Mouse (Mus musculus) heart, embryonic 15.5 days (tissue): ENCODE data around the gene A4galt. TPM values are rescaled to one million over a fixed set of nuclear protein-coding genes. Genes with fewer than 3 reads are reported as not detected.

Experiments
- ATAC-seq: fragments of 200-750 bp; cut with Nextera tagmentation; replicated peaks from 2 replicates; pipeline ENCODE4 v1.8.0; 2017; ENCODE audit warnings: low read depth, moderate TSS enrichment; ENCODE audit not compliant: insufficient number of reproducible peaks, insufficient read depth, low FRiP score
- H3K27ac ChIP-seq: fragments of 300-500 bp; sonication (generic); 2 replicates; pipeline ENCODE4 v1.5.1; 2015; ENCODE audit warnings: mild to moderate bottlenecking, inconsistent platforms
- H3K27me3 ChIP-seq: fragments of 300-500 bp; sonication (generic); 2 replicates; pipeline ENCODE4 v1.6.1; 2015; ENCODE audit warnings: inconsistent platforms
- H3K36me3 ChIP-seq: fragments of 300-500 bp; sonication (generic); 2 replicates; pipeline ENCODE4 v1.6.1; 2015; ENCODE audit warnings: mild to moderate bottlenecking, inconsistent platforms
- H3K4me1 ChIP-seq: fragments of 300-500 bp; sonication (generic); replicated peaks from 2 replicates; pipeline ENCODE4 v1.6.1; 2015; ENCODE audit warnings: inconsistent platforms
- H3K4me2 ChIP-seq: fragments of 300-500 bp; sonication (generic); 2 replicates; pipeline ENCODE4 v1.6.1; 2015; ENCODE audit warnings: inconsistent platforms, mild to moderate bottlenecking, moderate library complexity
- H3K4me3 ChIP-seq: fragments of 300-500 bp; sonication (generic); 2 replicates; pipeline ENCODE4 v1.5.1; 2015; ENCODE audit warnings: mild to moderate bottlenecking, inconsistent platforms
- H3K9ac ChIP-seq: fragments of 300-500 bp; sonication (generic); 2 replicates; pipeline ENCODE4 v1.6.1; 2015; ENCODE audit warnings: mild to moderate bottlenecking, inconsistent platforms
- H3K9me3 ChIP-seq: fragments of 300-500 bp; sonication (generic); replicated peaks from 2 replicates; pipeline ENCODE4 v1.6.1; 2016; ENCODE audit warnings: inconsistent platforms
- WGBS: fragments of 180-500 bp; shearing (Covaris S2); methylation state at CpG from one replicate; pipeline ENCODE4 v1.1.7; 2015; ENCODE audit warnings: mixed read lengths; 5-methylcytosine and 5-hydroxymethylcytosine counted together
- polyA plus RNA-seq: library from polyadenylated mRNA; unstranded; fragments of >200 nt; fragmentation: Nextera tagmentation; extraction: Ambion mirVana; gene quantifications from 2 replicates; pipeline ENCODE4 v1.2.1, GENCODE M21; 2015

A4galt gene
- polyA plus RNA-seq, 1 experiment from 2014 or later = 1.3 TPM

GRCm38 (mm10) chr15:83244371-83244770 lies 7.2 kb downstream of the A4galt start:
- Histone ChIP-seq H3K27me3 (peaks cover 11% of the 10 kb centered on the region), H3K9ac (no peak overlapping the region), H3K36me3 (no peaks in the 10 kb centered on the region), H3K4me3 (no peak overlapping the region), H3K4me1 (no peaks in the 10 kb centered on the region), H3K27ac (no peak overlapping the region), H3K9me3 (no peaks in the 10 kb centered on the region), H3K4me2 (no peak overlapping the region)
- WGBS = 62% methylated on average over 3 of the region's 3 CpGs
- ATAC-seq = no peak

GRCm38 (mm10) chr15:83241961-83242680 lies 9.5 kb downstream of the A4galt start:
- 75% methylated on average over 4 of the region's 4 CpGs for WGBS
- Histone ChIP-seq H3K27me3 (peaks cover 6% of the 10 kb centered on the region; the same call in 1 of the 2 replicates), H3K27ac (no peak overlapping the region), H3K4me2 (no peak overlapping the region), H3K4me3 (no peak overlapping the region), H3K9ac (no peak overlapping the region), H3K9me3 (no peaks in the 10 kb centered on the region), H3K4me1 (no peaks in the 10 kb centered on the region), H3K36me3 (no peaks in the 10 kb centered on the region)
- ATAC-seq = no peak

- H3K27ac ChIP-seq = no peak overlapping the region
- H3K9ac ChIP-seq = no peak overlapping the region
- no peak for ATAC-seq
- no peak overlapping the region for H3K4me3 ChIP-seq
- H3K36me3 ChIP-seq = no peaks in the 10 kb centered on the region
- H3K4me1 ChIP-seq = no peaks in the 10 kb centered on the region
- 75% methylated on average over 3 of the region's 3 CpGs for WGBS
- H3K27me3 ChIP-seq = peaks cover 2% of the 10 kb centered on the region; the same call in 1 of the 2 replicates
- no peak overlapping the region for H3K4me2 ChIP-seq
- no peaks in the 10 kb centered on the region for H3K9me3 ChIP-seq
Observed at GRCm38 (mm10) chr15:83241497-83241896, 10.1 kb downstream of the A4galt start.

- ATAC-seq = no peak
- Histone ChIP-seq H3K27ac (no peak overlapping the region), H3K27me3 (no peaks in the 10 kb centered on the region), H3K4me2 (no peak overlapping the region), H3K9me3 (no peaks in the 10 kb centered on the region), H3K4me3 (no peak overlapping the region), H3K36me3 (no peaks in the 10 kb centered on the region), H3K4me1 (peaks cover 14% of the 10 kb centered on the region), H3K9ac (no peak overlapping the region)
- WGBS = 62% methylated on average over 15 of the region's 15 CpGs
Observed at GRCm38 (mm10) chr15:83237460-83238243, 13.9 kb downstream of the A4galt start.

- Histone ChIP-seq H3K4me2 (no peak overlapping the region), H3K4me1 (peaks cover 14% of the 10 kb centered on the region), H3K9me3 (no peaks in the 10 kb centered on the region), H3K27ac (no peak overlapping the region), H3K4me3 (no peak overlapping the region), H3K9ac (no peak overlapping the region), H3K36me3 (no peaks in the 10 kb centered on the region), H3K27me3 (no peaks in the 10 kb centered on the region)
- ATAC-seq = no peak
- WGBS = 23% methylated on average over 1 of the region's 1 CpGs
Observed at GRCm38 (mm10) chr15:83236824-83237223, 14.8 kb downstream of the A4galt start.

GRCm38 (mm10) chr15:83233219-83233992 lies 18.2 kb downstream of the A4galt start:
- H3K27me3 ChIP-seq = no peaks in the 10 kb centered on the region
- ATAC-seq = peak; percentile 90
- H3K36me3 ChIP-seq = no peaks in the 10 kb centered on the region
- H3K4me3 ChIP-seq = no peak overlapping the region
- H3K4me1 ChIP-seq = peaks cover 14% of the 10 kb centered on the region
- peak overlapping the region; percentile 92 for H3K27ac ChIP-seq
- H3K9me3 ChIP-seq = no peaks in the 10 kb centered on the region
- 44% methylated on average over 4 of the region's 4 CpGs for WGBS
- H3K9ac ChIP-seq = no peak overlapping the region
- H3K4me2 ChIP-seq = no peak overlapping the region; the same call in 1 of the 2 replicates

- WGBS = 86% methylated on average over 10 of the region's 10 CpGs
- ATAC-seq = no peak
- Histone ChIP-seq H3K4me3 (no peak overlapping the region), H3K27me3 (no peaks in the 10 kb centered on the region), H3K4me1 (peaks cover 21% of the 10 kb centered on the region), H3K36me3 (no peaks in the 10 kb centered on the region), H3K4me2 (no peak overlapping the region), H3K9me3 (no peaks in the 10 kb centered on the region), H3K9ac (no peak overlapping the region), H3K27ac (no peak overlapping the region)
Observed at GRCm38 (mm10) chr15:83227559-83227958, 24.0 kb downstream of the A4galt start.

GRCm38 (mm10) chr15:83226871-83227270 lies 24.7 kb downstream of the A4galt start:
- no peak for ATAC-seq
- Histone ChIP-seq H3K36me3 (no peaks in the 10 kb centered on the region), H3K4me1 (peaks cover 21% of the 10 kb centered on the region), H3K4me2 (no peak overlapping the region), H3K9me3 (no peaks in the 10 kb centered on the region), H3K9ac (no peak overlapping the region), H3K27me3 (no peaks in the 10 kb centered on the region), H3K4me3 (no peak overlapping the region), H3K27ac (no peak overlapping the region)
- WGBS = 81% methylated on average over 5 of the region's 5 CpGs

- H3K4me3 ChIP-seq = no peak overlapping the region
- H3K27ac ChIP-seq = 0 out of 2 replicates have a peak overlapping the region, but pooled peaks have one; percentile 12
- H3K9me3 ChIP-seq = no peaks in the 10 kb centered on the region
- H3K4me1 ChIP-seq = peaks cover 21% of the 10 kb centered on the region
- WGBS = 80% methylated on average over 9 of the region's 9 CpGs
- ATAC-seq = no peak
- no peak overlapping the region for H3K9ac ChIP-seq
- no peaks in the 10 kb centered on the region for H3K27me3 ChIP-seq
- no peak overlapping the region for H3K4me2 ChIP-seq
- H3K36me3 ChIP-seq = no peaks in the 10 kb centered on the region
Observed at GRCm38 (mm10) chr15:83226066-83226834, 25.3 kb downstream of the A4galt start.

- WGBS = 43% methylated on average over 9 of the region's 9 CpGs
- no peak overlapping the region for H3K4me3 ChIP-seq
- ATAC-seq = peak; percentile 55
- H3K4me2 ChIP-seq = no peak overlapping the region
- no peaks in the 10 kb centered on the region for H3K9me3 ChIP-seq
- no peak overlapping the region for H3K9ac ChIP-seq
- H3K36me3 ChIP-seq = no peaks in the 10 kb centered on the region
- H3K27ac ChIP-seq = peak overlapping the region; percentile 54
- H3K27me3 ChIP-seq = no peaks in the 10 kb centered on the region
- peaks cover 21% of the 10 kb centered on the region for H3K4me1 ChIP-seq
Observed at GRCm38 (mm10) chr15:83224136-83224766, 27.3 kb downstream of the A4galt start.
